Mouse (Mus musculus) midbrain, embryonic 11.5 days (tissue): ENCODE data around the gene Gm45753. TPM values are rescaled to one million over a fixed set of nuclear protein-coding genes. Genes with fewer than 3 reads are reported as not detected.
"Not testable (repeated sequence)": the region's sequence is repeated elsewhere in the genome, so short reads cannot be mapped to it uniquely, and the experiment has no call there.

Experiments
- ATAC-seq: fragments of 200-750 bp; cut with Nextera tagmentation; 2 replicates; pipeline ENCODE4 v1.8.0; 2017; ENCODE audit warnings: moderate TSS enrichment, moderate library complexity; ENCODE audit not compliant: low FRiP score
- DNase-seq: peaks from one replicate; pipeline ENCODE4 v3.0.0; 2015; ENCODE audit warnings: low spot score; ENCODE audit errors: missing footprints
- H3K27ac ChIP-seq: fragments of 300-500 bp; sonication (generic); 2 replicates; pipeline ENCODE4 v1.5.1; 2014; ENCODE audit warnings: low read depth, low read length
- H3K27me3 ChIP-seq: fragments of 300-500 bp; sonication (generic); 2 replicates; pipeline ENCODE4 v1.6.1; 2014; ENCODE audit warnings: mild to moderate bottlenecking, low read length, moderate library complexity, mixed read lengths; ENCODE audit not compliant: control insufficient read depth, insufficient read depth
- H3K36me3 ChIP-seq: fragments of 300-500 bp; sonication (generic); 2 replicates; pipeline ENCODE4 v1.6.1; 2014; ENCODE audit warnings: mild to moderate bottlenecking, low read length, moderate library complexity, mixed read lengths; ENCODE audit not compliant: control insufficient read depth, insufficient read depth
- H3K4me1 ChIP-seq: fragments of 300-500 bp; sonication (generic); 2 replicates; pipeline ENCODE4 v1.6.1; 2014; ENCODE audit warnings: low read length; ENCODE audit not compliant: control insufficient read depth, insufficient read depth
- H3K4me2 ChIP-seq: fragments of 300-500 bp; sonication (generic); 2 replicates; pipeline ENCODE4 v1.6.1; 2014; ENCODE audit warnings: mild to moderate bottlenecking, moderate library complexity
- H3K4me3 ChIP-seq: fragments of 300-500 bp; sonication (generic); 2 replicates; pipeline ENCODE4 v1.5.1; 2014; ENCODE audit warnings: low read depth, low read length
- H3K9ac ChIP-seq: fragments of 300-500 bp; sonication (generic); 2 replicates; pipeline ENCODE4 v1.6.1; 2014; ENCODE audit warnings: low read length
- H3K9me3 ChIP-seq: fragments of 300-500 bp; sonication (generic); 2 replicates; pipeline ENCODE4 v1.6.1; 2016; ENCODE audit warnings: low read length; ENCODE audit not compliant: control insufficient read depth
- WGBS: fragments of 180-500 bp; shearing (Covaris S2); extraction: QIAGEN DNeasy Blood & Tissue Kit; methylation state at CpG from one replicate; pipeline ENCODE4 v1.1.7; 2014; 5-methylcytosine and 5-hydroxymethylcytosine counted together
- polyA plus RNA-seq: library from polyadenylated mRNA; unstranded; fragments of >200 nt; fragmentation: Nextera tagmentation; extraction: Ambion mirVana; gene quantifications from 2 replicates; pipeline ENCODE4 v1.2.1, GENCODE M21; 2014

Gene Gm45753
- polyA plus RNA-seq, 1 experiment from 2014 or later: 0.08 TPM

- Histone ChIP-seq H3K27me3 (peaks cover 3% of the 10 kb centered on the region; the same call in 1 of the 2 replicates), H3K9ac (no peak overlapping the region), H3K9me3 (no peaks in the 10 kb centered on the region), H3K4me1 (0 out of 2 replicates have a peak, but pooled peaks cover 3% of the 10 kb centered on the region), H3K27ac (no peak overlapping the region), H3K36me3 (no peaks in the 10 kb centered on the region), H3K4me3 (no peak overlapping the region), H3K4me2 (no peak overlapping the region)
- ATAC-seq (no peak), DNase-seq (no peak)
- 90% methylated on average over 6 of the region's 6 CpGs for WGBS
Measured at GRCm38 (mm10) chr8:45329206-45329980, 21.1 kb upstream of the Gm45753 start.

GRCm38 (mm10) chr8:45327076-45327475 is 18.8 kb upstream of the Gm45753 start:
- not testable (repeated sequence) for H3K27ac ChIP-seq, H3K9me3 ChIP-seq, H3K4me3 ChIP-seq, DNase-seq, H3K27me3 ChIP-seq, ATAC-seq, H3K4me2 ChIP-seq, H3K36me3 ChIP-seq, H3K9ac ChIP-seq, H3K4me1 ChIP-seq

GRCm38 (mm10) chr8:45324151-45324550 is 15.9 kb upstream of the Gm45753 start:
- Histone ChIP-seq H3K4me1 (no peaks in the 10 kb centered on the region), H3K36me3 (no peaks in the 10 kb centered on the region), H3K27me3 (no peaks in the 10 kb centered on the region), H3K9me3 (no peaks in the 10 kb centered on the region), H3K4me3 (no peak overlapping the region), H3K4me2 (no peak overlapping the region), H3K9ac (no peak overlapping the region), H3K27ac (no peak overlapping the region)
- ATAC-seq: no peak
- DNase-seq: no peak
- 86% methylated on average over 4 of the region's 4 CpGs for whole genome bisulfite sequencing

GRCm38 (mm10) chr8:45321365-45321764 is 13.1 kb upstream of the Gm45753 start:
- Histone ChIP-seq H3K4me3 (no peak overlapping the region), H3K27ac (no peak overlapping the region), H3K27me3 (no peaks in the 10 kb centered on the region), H3K4me1 (no peaks in the 10 kb centered on the region), H3K36me3 (no peaks in the 10 kb centered on the region), H3K9me3 (no peaks in the 10 kb centered on the region), H3K9ac (no peak overlapping the region), H3K4me2 (no peak overlapping the region)
- no peak for ATAC-seq
- DNase-seq: no peak
- WGBS: 87% methylated on average over 2 of the region's 2 CpGs

- H3K36me3 ChIP-seq: no peaks in the 10 kb centered on the region
- DNase-seq (no peak), ATAC-seq (no peak)
- 84% methylated on average over 1 of the region's 1 CpGs for WGBS
- H3K27ac ChIP-seq: no peak overlapping the region
- no peak overlapping the region for H3K4me3 ChIP-seq
- no peak overlapping the region for H3K9ac ChIP-seq
- no peak overlapping the region for H3K4me2 ChIP-seq
- H3K9me3 ChIP-seq: no peaks in the 10 kb centered on the region
- H3K27me3 ChIP-seq: no peaks in the 10 kb centered on the region
- H3K4me1 ChIP-seq: no peaks in the 10 kb centered on the region
Measured at GRCm38 (mm10) chr8:45320930-45321329, 12.7 kb upstream of the Gm45753 start.

GRCm38 (mm10) chr8:45310967-45311366 is 2.7 kb upstream of the Gm45753 start:
- no peak overlapping the region for H3K4me3 ChIP-seq
- DNase-seq (no peak), ATAC-seq (no peak)
- no peaks in the 10 kb centered on the region for H3K27me3 ChIP-seq
- H3K4me1 ChIP-seq: no peaks in the 10 kb centered on the region
- no peaks in the 10 kb centered on the region for H3K9me3 ChIP-seq
- 90% methylated on average over 4 of the region's 4 CpGs for WGBS
- H3K9ac ChIP-seq: no peak overlapping the region
- H3K36me3 ChIP-seq: no peaks in the 10 kb centered on the region
- H3K4me2 ChIP-seq: no peak overlapping the region
- no peak overlapping the region for H3K27ac ChIP-seq

GRCm38 (mm10) chr8:45305479-45305878 is 2.8 kb downstream of the Gm45753 start:
- Histone ChIP-seq H3K27me3 (no peaks in the 10 kb centered on the region), H3K4me1 (no peaks in the 10 kb centered on the region), H3K4me2 (no peak overlapping the region), H3K4me3 (no peak overlapping the region), H3K9ac (no peak overlapping the region), H3K9me3 (no peaks in the 10 kb centered on the region), H3K36me3 (no peaks in the 10 kb centered on the region), H3K27ac (no peak overlapping the region)
- WGBS: 100% methylated on average over 1 of the region's 1 CpGs
- no peak for ATAC-seq
- DNase-seq: no peak

- ATAC-seq: no peak
- WGBS: 87% methylated on average over 3 of the region's 3 CpGs
- Histone ChIP-seq H3K36me3 (no peaks in the 10 kb centered on the region), H3K9ac (no peak overlapping the region), H3K4me1 (no peaks in the 10 kb centered on the region), H3K4me2 (no peak overlapping the region), H3K9me3 (no peaks in the 10 kb centered on the region), H3K4me3 (no peak overlapping the region), H3K27me3 (no peaks in the 10 kb centered on the region), H3K27ac (no peak overlapping the region)
- DNase-seq: no peak
Measured at GRCm38 (mm10) chr8:45304354-45304753, 3.9 kb downstream of the Gm45753 start.

GRCm38 (mm10) chr8:45302390-45302789 is 5.9 kb downstream of the Gm45753 start:
- DNase-seq (no peak), ATAC-seq (no peak)
- WGBS: 71% methylated on average over 8 of the region's 8 CpGs

More at GRCm38 (mm10) chr8:45302390-45302789, 5.9 kb downstream of the Gm45753 start:
- H3K36me3 ChIP-seq: no peaks in the 10 kb centered on the region
- no peaks in the 10 kb centered on the region for H3K4me1 ChIP-seq
- H3K27me3 ChIP-seq: no peaks in the 10 kb centered on the region
- no peaks in the 10 kb centered on the region for H3K9me3 ChIP-seq
- H3K9ac ChIP-seq: no peak overlapping the region
- no peak overlapping the region for H3K4me3 ChIP-seq
- H3K27ac ChIP-seq: no peak overlapping the region
- H3K4me2 ChIP-seq: no peak overlapping the region
